Mouse (Mus musculus): ENCODE measurements around the gene Clec18a. TPM values are rescaled to one million over a fixed set of nuclear protein-coding genes. Genes with fewer than 3 reads are reported as not detected.

Clec18a gene
- polyA plus RNA-seq (2012; rRNA removed): not detected in 2 replicates

DNA sequence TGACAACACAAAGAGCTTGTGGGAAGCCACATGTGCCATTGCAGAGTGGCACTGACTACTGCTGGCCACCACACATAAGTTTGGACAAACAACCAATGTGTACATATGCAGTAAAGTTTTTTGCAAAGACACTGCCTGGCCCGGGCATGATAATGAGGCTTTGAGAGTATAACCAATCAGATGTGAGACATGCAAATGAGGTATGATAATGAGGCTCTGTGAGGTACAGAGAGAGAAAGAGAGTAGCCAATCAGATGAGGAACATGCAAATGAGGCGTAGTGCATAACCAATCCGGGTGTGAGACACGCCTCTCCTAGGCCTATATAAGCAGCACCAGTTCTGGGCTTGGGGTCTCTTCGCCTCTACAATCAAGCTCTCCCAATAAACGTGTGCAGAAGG, at the start of gene Clec18a:
Gene Clec18a, minus strand, starts transcription at position 101 of the 400 bp plus-strand sequence.

DNA sequence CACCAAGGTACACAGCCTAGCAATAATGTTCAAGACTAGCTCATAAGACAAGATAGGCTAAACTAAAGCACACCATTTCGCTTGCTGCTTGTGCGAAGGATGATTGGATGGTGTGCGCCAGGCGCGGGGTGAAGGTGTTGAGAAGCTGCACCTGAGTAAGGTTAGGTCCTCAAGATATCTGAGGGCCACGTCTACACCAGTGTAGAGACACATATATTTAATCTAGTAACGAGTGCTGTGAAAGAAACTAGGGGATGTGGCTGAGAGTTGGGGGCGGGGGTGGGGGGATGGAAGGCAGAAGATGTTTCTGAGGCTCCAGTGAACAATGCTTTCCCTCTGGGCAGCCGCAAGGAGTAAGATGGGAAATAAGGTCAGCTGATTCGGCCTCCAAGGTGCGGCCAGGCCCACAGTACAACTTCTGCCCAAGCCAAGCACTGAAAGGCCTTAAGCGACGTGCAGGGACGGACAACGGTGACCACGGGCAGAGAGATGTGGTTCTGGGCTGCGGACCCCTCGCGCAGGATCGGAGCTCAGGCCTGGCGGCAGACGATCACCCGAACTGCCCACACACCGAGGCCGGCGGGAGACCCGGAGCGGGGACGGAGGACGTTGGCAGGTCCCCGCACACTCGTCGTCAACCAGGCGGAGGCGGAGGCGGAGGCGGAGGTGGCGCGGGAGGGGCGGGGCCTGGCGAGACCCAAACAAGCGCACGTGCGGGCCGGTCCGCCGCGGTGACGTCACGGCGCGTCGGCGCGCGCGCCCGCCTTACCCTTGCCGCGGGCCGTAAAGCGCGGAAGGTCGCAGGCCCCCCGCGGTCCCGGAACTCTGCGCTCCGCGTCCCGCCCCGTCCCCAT, 1.9 kb upstream of the Clec18a start, which contains the start of gene Pdpr:
Gene Pdpr, plus strand, starts transcription at position 766 of the 854 bp plus-strand sequence.

DNA sequence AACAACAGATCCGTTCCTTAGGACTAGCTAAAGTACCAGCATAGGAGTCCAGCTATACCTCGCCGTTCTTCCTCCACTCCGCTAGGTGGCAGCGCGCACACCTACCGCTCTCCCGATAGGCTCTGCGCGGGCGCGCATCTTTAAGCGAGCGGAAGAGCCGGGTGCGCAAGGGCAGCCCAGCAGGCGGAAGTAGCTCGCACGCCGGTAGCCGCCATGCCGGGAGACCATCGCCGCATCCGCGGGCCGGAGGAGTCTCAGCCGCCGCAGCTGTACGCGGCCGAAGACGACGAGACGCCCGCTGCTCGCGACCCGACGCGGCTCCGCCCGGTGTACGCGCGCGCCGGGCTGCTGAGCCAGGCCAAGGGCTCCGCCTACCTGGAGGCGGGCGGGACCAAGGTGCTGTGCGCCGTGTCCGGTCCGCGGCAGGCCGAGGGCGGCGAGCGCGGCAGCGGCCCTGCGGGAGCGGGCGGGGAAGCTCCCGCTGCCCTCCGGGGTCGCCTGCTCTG, 36.0 kb downstream of the Clec18a start, which contains the start of gene Exosc6:
Gene Exosc6, plus strand, starts transcription at position 182 of the 506 bp plus-strand sequence.

DNA sequence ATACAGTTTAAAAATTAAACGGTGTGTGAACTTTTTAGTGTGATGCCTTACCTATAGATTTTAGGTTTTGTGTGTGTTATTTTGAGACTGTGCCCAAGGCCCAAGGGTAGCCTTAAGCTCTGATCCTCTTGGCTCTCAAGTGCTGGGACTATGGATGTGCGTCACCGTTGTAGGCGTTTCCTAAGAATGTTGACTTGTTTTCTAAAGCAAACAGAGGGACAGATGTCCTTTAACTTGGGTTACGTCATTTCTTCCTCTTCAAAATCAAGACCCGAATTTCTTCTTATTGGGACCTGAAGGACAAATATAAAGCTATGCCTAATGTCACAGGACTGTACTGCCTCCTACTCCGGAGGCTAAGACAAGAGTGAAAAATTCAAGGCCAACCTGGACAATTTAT, 59.3 kb downstream of the Clec18a start, which contains the start of gene Aars:
Gene Aars, plus strand, starts transcription at position 229 of the 400 bp plus-strand sequence.

DNA sequence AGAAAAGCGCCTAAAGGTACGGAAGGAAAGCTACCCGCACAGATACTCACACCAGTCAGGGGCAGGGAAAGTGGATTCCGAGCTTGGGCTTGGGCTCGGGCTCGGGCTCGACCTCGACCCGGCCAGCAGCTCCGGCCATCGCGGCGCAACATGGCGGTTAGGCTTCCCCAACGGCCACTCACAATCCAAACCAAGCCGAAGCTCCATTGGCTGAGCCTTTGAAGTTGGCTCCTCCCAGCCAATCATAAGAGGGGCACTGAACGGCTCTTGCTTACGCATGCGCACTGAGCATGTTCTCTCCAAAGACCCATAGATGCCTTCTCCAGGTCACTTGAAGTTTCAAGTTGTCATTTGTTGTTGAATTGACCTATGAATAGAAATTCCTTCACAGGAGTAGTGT, 60.7 kb downstream of the Clec18a start, which contains the start of gene Ddx19b:
Gene Ddx19b, minus strand, starts transcription at position 180 of the 400 bp plus-strand sequence.

Other genes with a start within 250 kb of the Clec18a start
- 23.2 and 23.5 TPM in 2 replicates for gene Cog4, start 245.8 kb downstream of the Clec18a start, polyA plus RNA-seq (2012; rRNA removed)
- 19.6 and 21.8 TPM in 2 replicates for gene Sf3b3, start 245.6 kb downstream of the Clec18a start, polyA plus RNA-seq (2012; rRNA removed)
- gene Fuk, start 189.9 kb downstream of the Clec18a start, polyA plus RNA-seq (2012; rRNA removed): 54.5 and 54.9 TPM in 2 replicates
- gene St3gal2, start 172.5 kb downstream of the Clec18a start, polyA plus RNA-seq (2012; rRNA removed): 15.0 and 16.4 TPM in 2 replicates
- gene Ddx19a, start 94.6 kb downstream of the Clec18a start, polyA plus RNA-seq (2012; rRNA removed): 11.0 and 15.1 TPM in 2 replicates
- gene Ddx19b, start 60.7 kb downstream of the Clec18a start, polyA plus RNA-seq (2012; rRNA removed): 2.3 and 2.8 TPM in 2 replicates
- gene Aars, start 59.3 kb downstream of the Clec18a start, polyA plus RNA-seq (2012; rRNA removed): 21.5 and 24.6 TPM in 2 replicates
- gene Exosc6, start 36.1 kb downstream of the Clec18a start, polyA plus RNA-seq (2012; rRNA removed): 83.8 and 109 TPM in 2 replicates
- 12.6 and 15.7 TPM in 2 replicates for gene Pdpr, start 2.2 kb upstream of the Clec18a start, polyA plus RNA-seq (2012; rRNA removed)
- 37.8 and 39.2 TPM in 2 replicates for gene Glg1, start 166.8 kb upstream of the Clec18a start, polyA plus RNA-seq (2012; rRNA removed)
- gene Rfwd3, start 207.8 kb upstream of the Clec18a start, polyA plus RNA-seq (2012; rRNA removed): 9.1 and 9.5 TPM in 2 replicates
- gene Mlkl, start 245.8 kb upstream of the Clec18a start, polyA plus RNA-seq (2012; rRNA removed): 2.6 TPM in 2 replicates

All from colon, adult 2 months (tissue).